Mouse (Mus musculus) midbrain, embryonic 14.5 days (tissue): ENCODE results near the gene Rhbdf2. TPM values are rescaled to one million over a fixed set of nuclear protein-coding genes. Genes with fewer than 3 reads are reported as not detected.

Experiments used
- ATAC-seq: fragments of 200-750 bp; cut with Nextera tagmentation; 2 replicates; pipeline ENCODE4 v1.8.0; 2017; ENCODE audit warnings: moderate number of reproducible peaks, moderate library complexity; ENCODE audit not compliant: low FRiP score, low TSS enrichment
- DNase-seq: peaks from one replicate; pipeline ENCODE4 v3.0.0-alpha.2; 2015
- H3K27ac ChIP-seq: fragments of 300-500 bp; sonication (generic); replicated peaks from 2 replicates; pipeline ENCODE4 v1.5.1; 2014; ENCODE audit warnings: mild to moderate bottlenecking, low read depth, low read length, moderate library complexity
- H3K27me3 ChIP-seq: fragments of 300-500 bp; sonication (generic); 2 replicates; pipeline ENCODE4 v1.6.1; 2014; ENCODE audit warnings: low read length, control low read depth, mixed read lengths; ENCODE audit not compliant: control insufficient read depth, insufficient read depth
- H3K36me3 ChIP-seq: fragments of 300-500 bp; sonication (generic); 2 replicates; pipeline ENCODE4 v1.6.1; 2014; ENCODE audit warnings: low read length, control low read depth; ENCODE audit not compliant: control insufficient read depth, insufficient read depth
- H3K4me1 ChIP-seq: fragments of 300-500 bp; sonication (generic); 2 replicates; pipeline ENCODE4 v1.6.1; 2014; ENCODE audit warnings: mild to moderate bottlenecking, antibody characterized with exemption, low read length, control low read depth; ENCODE audit not compliant: control insufficient read depth, insufficient read depth
- H3K4me2 ChIP-seq: fragments of 300-500 bp; sonication (generic); 2 replicates; pipeline ENCODE4 v1.6.1; 2014; ENCODE audit warnings: mild to moderate bottlenecking, low read length, moderate library complexity
- H3K4me3 ChIP-seq: fragments of 300-500 bp; sonication (generic); replicated peaks from 2 replicates; pipeline ENCODE4 v1.5.1; 2014; ENCODE audit warnings: low read depth, low read length
- H3K9ac ChIP-seq: fragments of 300-500 bp; sonication (generic); replicated peaks from 2 replicates; pipeline ENCODE4 v1.6.1; 2014; ENCODE audit warnings: mild to moderate bottlenecking, low read length, moderate library complexity
- H3K9me3 ChIP-seq: fragments of 300-500 bp; sonication (generic); 2 replicates; pipeline ENCODE4 v1.6.1; 2016; ENCODE audit warnings: low read length, control low read depth, mixed read lengths; ENCODE audit not compliant: control insufficient read depth
- WGBS: fragments of 180-500 bp; shearing (Covaris S2); extraction: QIAGEN DNeasy Blood & Tissue Kit; methylation state at CpG from one replicate; pipeline ENCODE4 v1.1.7; 2014; 5-methylcytosine and 5-hydroxymethylcytosine counted together
- polyA plus RNA-seq: library from polyadenylated mRNA; unstranded; fragments of >200 nt; fragmentation: Nextera tagmentation; extraction: Ambion mirVana; gene quantifications from 2 replicates; pipeline ENCODE4 v1.2.1, GENCODE M21; 2014

Rhbdf2 gene
- polyA plus RNA-seq, 1 experiment from 2014 or later, result 0.63 TPM

- peaks cover 14% of the 10 kb centered on the region for H3K27me3 ChIP-seq
- H3K9me3 ChIP-seq, result no peaks in the 10 kb centered on the region
- DNase-seq (no peak), ATAC-seq (no peak)
- H3K4me3 ChIP-seq, result no peak overlapping the region
- no peak overlapping the region for H3K27ac ChIP-seq
- no peak overlapping the region for H3K9ac ChIP-seq
- H3K36me3 ChIP-seq, result no peaks in the 10 kb centered on the region
- no peak overlapping the region for H3K4me2 ChIP-seq
- WGBS, result 85% methylated on average over 8 of the region's 8 CpGs
- peaks cover 5% of the 10 kb centered on the region; the same call in 1 of the 2 replicates for H3K4me1 ChIP-seq
Measured at GRCm38 (mm10) chr11:116619561-116619960, 7.3 kb downstream of the Rhbdf2 start.

- Histone ChIP-seq H3K4me3 (no peak overlapping the region), H3K27me3 (peaks cover 10% of the 10 kb centered on the region; the same call in 1 of the 2 replicates), H3K4me2 (no peak overlapping the region), H3K9ac (no peak overlapping the region), H3K27ac (no peak overlapping the region), H3K4me1 (peaks cover 5% of the 10 kb centered on the region; the same call in 1 of the 2 replicates), H3K9me3 (no peaks in the 10 kb centered on the region), H3K36me3 (no peaks in the 10 kb centered on the region)
- WGBS, result 87% methylated on average over 7 of the region's 7 CpGs
- ATAC-seq (no peak), DNase-seq (no peak)
Measured at GRCm38 (mm10) chr11:116619156-116619555, 7.7 kb downstream of the Rhbdf2 start.

DNA sequence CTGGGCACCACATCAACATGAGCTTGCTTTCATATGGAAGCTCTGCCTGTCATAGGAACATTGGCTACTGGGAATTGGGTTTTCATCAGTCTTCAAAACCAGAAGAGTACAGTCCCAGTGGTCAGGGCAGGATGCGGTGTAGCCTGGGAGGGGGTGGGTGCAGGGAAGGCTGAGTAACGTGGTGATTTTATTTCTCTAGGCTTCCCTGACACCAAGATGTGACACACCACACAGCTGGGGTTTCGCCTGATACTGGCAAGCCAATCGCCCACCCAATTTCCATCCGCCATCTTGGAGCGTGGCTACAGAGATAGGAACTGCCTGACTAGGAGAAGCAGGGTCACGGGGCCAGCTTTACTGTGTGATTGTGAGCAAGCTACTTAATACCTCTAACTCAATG lies 8.2 kb downstream of the Rhbdf2 start:
- H3K9ac ChIP-seq, result no peak overlapping the region
- DNase-seq (no peak), ATAC-seq (no peak)
- peaks cover 5% of the 10 kb centered on the region; the same call in 1 of the 2 replicates for H3K27me3 ChIP-seq
- H3K4me1 ChIP-seq, result no peaks in the 10 kb centered on the region; the same call in 1 of the 2 replicates
- H3K36me3 ChIP-seq, result no peaks in the 10 kb centered on the region
- H3K9me3 ChIP-seq, result no peaks in the 10 kb centered on the region
- no peak overlapping the region for H3K4me2 ChIP-seq
- WGBS, result 92% methylated on average over 7 of the region's 7 CpGs
- no peak overlapping the region for H3K27ac ChIP-seq
- no peak overlapping the region for H3K4me3 ChIP-seq

- ATAC-seq, result no peak
- H3K27me3 ChIP-seq, result no peaks in the 10 kb centered on the region
- DNase-seq, result no peak
Measured at GRCm38 (mm10) chr11:116617641-116618040, 9.2 kb downstream of the Rhbdf2 start.

GRCm38 (mm10) chr11:116616438-116617118 lies 10.2 kb downstream of the Rhbdf2 start:
- Histone ChIP-seq H3K9me3 (no peaks in the 10 kb centered on the region), H3K36me3 (no peaks in the 10 kb centered on the region), H3K4me2 (no peak overlapping the region), H3K4me3 (no peak overlapping the region), H3K27me3 (no peaks in the 10 kb centered on the region), H3K4me1 (no peaks in the 10 kb centered on the region), H3K27ac (no peak overlapping the region), H3K9ac (no peak overlapping the region)
- DNase-seq (no peak), ATAC-seq (no peak)
- WGBS, result 83% methylated on average over 10 of the region's 10 CpGs

More at GRCm38 (mm10) chr11:116617641-116618040, 9.2 kb downstream of the Rhbdf2 start:
- WGBS, result 84% methylated on average over 7 of the region's 7 CpGs
- Histone ChIP-seq H3K36me3 (no peaks in the 10 kb centered on the region), H3K9me3 (no peaks in the 10 kb centered on the region), H3K9ac (no peak overlapping the region), H3K27ac (no peak overlapping the region), H3K4me3 (no peak overlapping the region), H3K4me2 (no peak overlapping the region), H3K4me1 (no peaks in the 10 kb centered on the region)

DNA sequence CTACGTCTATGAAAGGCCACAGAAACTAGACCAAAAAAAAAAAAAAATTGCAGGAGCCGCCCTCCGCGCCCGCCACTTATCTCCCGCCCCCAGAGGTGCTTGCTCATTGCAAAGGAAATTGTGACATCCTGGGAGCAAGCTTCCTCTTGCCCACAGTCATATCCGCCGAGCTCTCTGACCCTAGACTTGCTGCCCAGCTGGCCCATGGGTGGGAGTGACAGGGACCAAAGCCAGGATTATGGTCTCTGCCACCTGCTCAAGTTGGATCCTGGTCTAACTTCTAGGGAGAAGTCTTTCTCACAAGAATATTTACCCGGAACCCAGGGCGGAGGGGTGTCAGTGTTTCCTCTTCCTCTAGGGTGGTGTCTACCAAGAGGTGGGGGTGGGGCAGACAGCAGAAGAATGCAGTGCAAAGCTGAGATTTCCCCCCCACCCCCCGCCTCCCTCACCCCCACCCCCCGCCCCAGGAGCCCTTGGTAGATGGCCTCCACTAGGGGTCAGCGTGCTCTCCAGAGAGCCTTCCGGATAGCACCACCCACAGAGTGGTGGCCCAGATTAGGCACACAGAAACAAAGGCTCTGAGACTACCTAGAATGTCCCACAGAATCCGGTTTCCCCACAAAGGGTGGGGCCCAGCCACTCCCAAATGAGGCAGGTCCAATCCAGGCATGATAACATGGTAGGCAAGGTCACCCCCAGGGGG lies 10.9 kb downstream of the Rhbdf2 start:
- 54% methylated on average over 15 of the region's 15 CpGs for WGBS
- H3K27ac ChIP-seq, result no peak overlapping the region
- H3K4me3 ChIP-seq, result no peak overlapping the region

GRCm38 (mm10) chr11:116613234-116613633 lies 13.6 kb downstream of the Rhbdf2 start:
- 93% methylated on average over 6 of the region's 6 CpGs for WGBS

More for the DNA sequence above, 10.9 kb downstream of the Rhbdf2 start:
- Histone ChIP-seq H3K27me3 (no peaks in the 10 kb centered on the region), H3K9ac (no peak overlapping the region), H3K36me3 (no peaks in the 10 kb centered on the region), H3K4me2 (no peak overlapping the region), H3K4me1 (no peaks in the 10 kb centered on the region), H3K9me3 (no peaks in the 10 kb centered on the region)
- ATAC-seq (no peak), DNase-seq (no peak)

DNA sequence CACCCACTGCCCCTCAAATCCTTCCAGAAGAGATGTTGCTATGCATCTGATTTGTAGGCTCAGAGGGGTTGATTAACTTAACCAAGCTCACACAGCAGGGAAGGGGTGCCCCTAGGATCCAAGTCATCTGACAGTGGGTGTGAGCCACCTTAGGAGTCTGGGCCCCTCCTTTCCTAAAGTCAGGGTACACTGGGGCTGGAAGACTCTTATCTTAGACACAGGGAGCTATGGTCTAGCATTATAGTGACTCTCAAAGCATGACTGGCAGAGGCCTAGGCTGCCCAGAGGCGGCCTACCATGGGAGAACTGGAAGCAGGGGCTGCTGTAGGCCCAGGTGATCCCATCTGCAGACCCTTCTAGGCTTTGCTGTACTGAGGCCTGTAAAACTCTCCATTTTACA lies 14.3 kb downstream of the Rhbdf2 start:
- no peak overlapping the region for H3K27ac ChIP-seq

More at GRCm38 (mm10) chr11:116613234-116613633, 13.6 kb downstream of the Rhbdf2 start:
- H3K36me3 ChIP-seq, result no peaks in the 10 kb centered on the region
- H3K27ac ChIP-seq, result no peak overlapping the region
- no peak for ATAC-seq
- H3K4me1 ChIP-seq, result no peaks in the 10 kb centered on the region
- H3K9me3 ChIP-seq, result no peaks in the 10 kb centered on the region
- H3K4me3 ChIP-seq, result no peak overlapping the region
- no peak overlapping the region for H3K9ac ChIP-seq
- H3K27me3 ChIP-seq, result no peaks in the 10 kb centered on the region
- no peak for DNase-seq
- no peak overlapping the region for H3K4me2 ChIP-seq

GRCm38 (mm10) chr11:116611883-116612282 lies 14.9 kb downstream of the Rhbdf2 start:
- no peak overlapping the region for H3K27ac ChIP-seq
- ATAC-seq (no peak), DNase-seq (no peak)
- H3K4me3 ChIP-seq, result no peak overlapping the region
- H3K4me2 ChIP-seq, result no peak overlapping the region
- H3K9ac ChIP-seq, result no peak overlapping the region
- no peaks in the 10 kb centered on the region for H3K9me3 ChIP-seq
- H3K4me1 ChIP-seq, result no peaks in the 10 kb centered on the region
- H3K27me3 ChIP-seq, result no peaks in the 10 kb centered on the region
- H3K36me3 ChIP-seq, result no peaks in the 10 kb centered on the region
- 94% methylated on average over 9 of the region's 9 CpGs for WGBS

More for the DNA sequence above, 14.3 kb downstream of the Rhbdf2 start:
- Histone ChIP-seq H3K4me1 (no peaks in the 10 kb centered on the region), H3K27me3 (no peaks in the 10 kb centered on the region), H3K9ac (no peak overlapping the region), H3K9me3 (no peaks in the 10 kb centered on the region), H3K4me2 (no peak overlapping the region), H3K4me3 (no peak overlapping the region), H3K36me3 (no peaks in the 10 kb centered on the region)
- no peak for DNase-seq
- no peak for ATAC-seq
- 95% methylated on average over 1 of the region's 1 CpGs for WGBS
